Mouse (Mus musculus) T-cell, adult 2 months (primary cell): ENCODE measurements around the gene Nol4l.
"Not testable (repeated sequence)": the region's sequence is repeated elsewhere in the genome, so short reads cannot be mapped to it uniquely, and the experiment has no call there.

ENCODE experiments used
- DNase-seq: peaks from one replicate; pipeline ENCODE4 v3.0.0; 2022; ENCODE audit warnings: low spot score

The Nol4l gene

DNA sequence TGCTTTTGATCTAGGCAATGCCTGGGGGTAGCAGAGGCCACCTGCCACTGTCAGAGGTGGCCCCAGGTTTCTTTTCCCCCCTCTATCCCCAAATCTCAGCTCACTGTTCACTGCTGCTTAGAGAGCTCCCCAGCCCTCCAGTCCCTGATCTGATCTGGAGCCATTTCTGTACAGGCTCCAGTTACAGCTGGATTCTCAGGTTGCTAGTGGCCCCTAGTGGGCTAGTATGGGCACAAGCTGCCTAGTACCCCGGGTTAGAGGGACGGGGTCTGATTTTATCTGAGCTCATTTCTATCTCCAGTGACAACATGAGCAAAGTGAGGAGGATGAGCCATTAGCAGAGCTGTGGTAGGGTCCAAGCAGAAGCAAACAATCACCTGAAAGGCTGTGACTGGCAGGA lies 115.2 kb downstream of the Nol4l start:
- peak; percentile 54 for DNase-seq

- DNase-seq = no peak
Measured at GRCm38 (mm10) chr2:153412563-153412962, 117.2 kb downstream of the Nol4l start.

DNA sequence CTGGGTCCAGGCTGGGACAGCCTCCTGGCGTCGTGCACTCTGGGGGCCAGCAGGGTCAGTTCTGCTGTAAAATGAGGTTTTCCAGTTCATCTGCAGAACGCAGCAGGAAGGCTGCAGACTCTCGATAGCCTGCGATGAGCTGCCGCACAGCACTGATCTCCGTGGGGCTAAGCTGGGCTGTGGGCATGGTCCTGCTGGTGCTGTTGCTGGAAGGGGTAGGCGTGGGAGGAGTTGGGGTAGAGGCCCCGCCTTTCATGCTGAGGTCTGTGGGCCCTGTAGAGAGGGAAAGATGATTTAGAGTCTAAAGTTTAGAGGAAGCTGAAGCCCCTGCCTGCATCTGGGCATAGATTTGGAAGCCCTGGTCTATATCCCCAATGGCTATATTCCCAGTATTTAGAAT lies 118.2 kb downstream of the Nol4l start:
- DNase-seq = no peak

DNA sequence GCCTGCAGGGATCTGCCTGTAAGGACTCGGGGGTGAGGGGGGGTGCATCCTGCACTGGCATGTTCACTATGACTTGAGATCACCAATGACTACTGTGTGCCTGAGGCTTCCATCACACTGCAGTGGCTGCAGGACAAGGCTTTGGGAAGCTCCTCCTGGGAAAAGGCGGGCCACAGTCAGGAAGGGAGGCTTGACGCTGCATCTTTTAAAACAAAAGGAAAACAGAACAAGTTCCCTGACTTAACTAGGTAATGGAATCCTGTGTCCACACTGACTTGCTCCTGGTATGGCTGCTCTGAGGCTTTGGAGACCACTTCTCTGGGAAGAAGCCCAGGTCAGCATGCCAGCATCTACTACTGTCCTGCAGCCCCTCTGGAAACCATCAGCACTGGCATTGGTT lies 120.8 kb downstream of the Nol4l start:
- no peak for DNase-seq

GRCm38 (mm10) chr2:153406882-153407281 lies 122.9 kb downstream of the Nol4l start:
- no peak for DNase-seq

DNA sequence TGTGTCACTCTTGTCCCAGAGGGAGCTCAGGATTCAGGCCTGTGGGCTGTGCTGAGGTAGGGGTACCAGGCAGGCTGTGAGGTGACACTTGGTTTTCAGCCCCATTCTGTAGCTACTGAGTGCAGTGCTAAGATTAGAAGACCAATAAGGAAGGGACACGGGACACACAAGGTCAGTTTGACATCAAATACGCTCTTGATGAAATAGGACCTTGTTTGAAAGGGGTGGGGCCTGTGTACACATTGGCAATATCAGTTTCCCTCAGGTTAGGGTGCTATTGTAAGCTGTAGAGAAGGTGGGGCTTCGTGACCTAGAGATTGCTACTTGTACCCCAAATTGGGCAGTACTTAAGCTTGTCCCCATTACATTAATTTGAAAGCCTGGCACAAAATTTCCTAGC lies 124.9 kb downstream of the Nol4l start:
- DNase-seq = no peak

GRCm38 (mm10) chr2:153404062-153404461 lies 125.7 kb downstream of the Nol4l start:
- no peak for DNase-seq

GRCm38 (mm10) chr2:153399166-153399565 lies 130.6 kb downstream of the Nol4l start:
- DNase-seq = no peak

DNA sequence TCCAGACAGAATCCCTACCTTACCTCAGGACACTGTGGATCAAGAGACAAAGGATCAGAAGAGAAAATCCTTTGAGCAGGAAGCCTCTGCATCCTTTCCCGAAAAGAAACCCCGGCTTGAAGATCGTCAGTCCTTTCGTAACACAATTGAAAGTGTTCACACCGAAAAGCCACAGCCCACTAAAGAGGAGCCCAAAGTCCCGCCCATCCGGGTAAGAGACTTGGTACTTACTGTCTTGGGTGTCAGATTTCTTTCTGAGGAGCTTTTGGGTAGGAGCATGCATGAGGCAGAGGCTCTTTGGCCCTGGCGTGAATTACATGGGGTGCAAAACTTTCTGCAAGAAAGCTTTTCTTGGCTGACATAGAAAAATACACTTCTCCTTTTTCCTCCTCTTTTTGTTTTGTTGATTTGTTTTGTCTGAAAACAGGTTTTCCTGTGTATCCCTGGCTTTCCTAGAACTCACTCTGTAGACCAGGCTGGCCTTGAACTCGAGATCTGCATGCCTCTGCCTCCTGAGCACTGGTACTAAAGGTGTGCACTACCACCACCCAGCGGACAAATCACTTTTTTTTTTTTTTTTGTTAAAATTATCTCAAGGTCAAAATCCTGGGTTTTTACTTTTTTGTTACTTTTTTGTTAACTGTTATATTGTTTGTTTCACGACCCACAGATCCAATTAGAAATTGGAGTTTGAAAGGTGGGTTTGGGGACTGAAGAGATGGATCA lies 131.8 kb downstream of the Nol4l start:
- no peak for DNase-seq

- no peak for DNase-seq
Measured at GRCm38 (mm10) chr2:153393045-153393444, 136.7 kb downstream of the Nol4l start.

DNA sequence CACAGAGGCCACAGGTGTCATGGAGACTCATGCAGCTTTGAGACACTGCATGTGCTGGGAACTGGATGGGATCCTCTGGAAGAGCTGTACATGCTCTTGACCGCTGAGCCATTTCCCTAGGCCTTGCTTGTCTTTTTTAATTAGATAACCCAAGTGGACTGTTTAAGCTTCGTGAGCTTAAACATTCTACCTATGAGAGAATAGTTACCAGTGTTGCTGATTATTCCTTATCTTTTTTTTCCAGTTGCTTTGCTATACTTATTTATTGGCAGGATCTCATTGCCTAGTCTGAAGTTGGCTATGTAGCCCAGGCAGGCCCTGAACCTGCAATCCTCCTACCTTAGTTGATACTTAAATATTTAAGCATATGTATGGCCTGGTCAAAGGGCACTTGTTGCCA lies 139.9 kb downstream of the Nol4l start:
- DNase-seq = no peak

DNA sequence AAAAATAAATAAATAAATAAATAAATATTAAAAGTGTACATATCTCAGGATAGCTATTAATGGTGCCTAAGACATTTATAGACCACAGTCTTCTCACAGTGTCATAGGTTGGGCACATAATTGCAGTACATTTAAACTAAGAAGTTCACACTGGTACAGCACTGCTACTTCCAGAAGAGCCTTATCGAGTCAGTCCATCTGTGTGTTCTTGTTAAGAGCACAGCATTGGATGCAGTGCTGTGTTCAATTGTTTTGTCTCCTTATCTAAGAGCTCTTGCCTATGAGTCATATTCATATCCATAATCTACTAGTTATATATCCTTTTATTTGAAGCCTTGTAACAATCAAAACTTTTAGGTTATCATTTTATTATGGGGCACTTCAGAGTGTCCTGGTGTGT lies 149.3 kb downstream of the Nol4l start:
- no peak for DNase-seq

GRCm38 (mm10) chr2:153375380-153375779 lies 154.4 kb downstream of the Nol4l start:
- no peak for DNase-seq

GRCm38 (mm10) chr2:153370871-153371270 lies 158.9 kb downstream of the Nol4l start:
- no peak for DNase-seq

GRCm38 (mm10) chr2:153364531-153364930 lies 165.2 kb downstream of the Nol4l start:
- not testable (repeated sequence) for DNase-seq

DNA sequence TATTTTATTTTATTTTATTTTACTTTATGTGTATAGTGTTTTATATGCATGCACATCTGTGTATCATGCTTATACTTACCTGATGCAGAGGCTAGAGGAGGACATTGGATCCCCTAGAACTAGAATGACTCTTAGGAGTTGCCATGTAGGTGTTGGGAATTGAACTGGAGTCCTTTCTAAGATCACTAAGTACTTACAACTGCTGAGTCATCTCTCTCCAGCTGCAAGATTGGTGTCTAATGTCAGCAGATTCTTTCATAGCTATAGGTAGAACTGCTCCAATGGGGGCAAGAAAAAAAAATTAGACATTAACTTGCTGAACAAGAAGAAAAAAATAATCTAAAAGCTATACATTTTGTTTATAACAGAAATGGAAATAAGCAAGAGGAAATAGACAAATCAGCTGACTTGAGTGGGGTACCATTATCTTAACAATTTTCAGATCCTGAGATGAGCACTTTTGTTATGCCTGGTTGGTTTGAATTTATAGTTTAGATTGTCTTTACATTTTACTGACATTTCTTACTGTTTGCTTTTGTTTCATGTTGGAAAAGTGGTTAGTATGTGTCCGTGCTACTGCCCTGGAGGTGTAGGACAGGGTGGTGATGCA lies 168.6 kb downstream of the Nol4l start:
- no peak for DNase-seq
